Mouse (Mus musculus): ENCODE measurements at regions not wholly inside any gene's neighbourhood (a gene's known extent, or its start where the extent isn't known, plus 50 kb on each side); places are given as distances from the start of the nearest gene placed in this dataset.
"Not testable (repeated sequence)": the region's sequence is repeated elsewhere in the genome, so short reads cannot be mapped to it uniquely, and the experiment has no call there.

DNA sequence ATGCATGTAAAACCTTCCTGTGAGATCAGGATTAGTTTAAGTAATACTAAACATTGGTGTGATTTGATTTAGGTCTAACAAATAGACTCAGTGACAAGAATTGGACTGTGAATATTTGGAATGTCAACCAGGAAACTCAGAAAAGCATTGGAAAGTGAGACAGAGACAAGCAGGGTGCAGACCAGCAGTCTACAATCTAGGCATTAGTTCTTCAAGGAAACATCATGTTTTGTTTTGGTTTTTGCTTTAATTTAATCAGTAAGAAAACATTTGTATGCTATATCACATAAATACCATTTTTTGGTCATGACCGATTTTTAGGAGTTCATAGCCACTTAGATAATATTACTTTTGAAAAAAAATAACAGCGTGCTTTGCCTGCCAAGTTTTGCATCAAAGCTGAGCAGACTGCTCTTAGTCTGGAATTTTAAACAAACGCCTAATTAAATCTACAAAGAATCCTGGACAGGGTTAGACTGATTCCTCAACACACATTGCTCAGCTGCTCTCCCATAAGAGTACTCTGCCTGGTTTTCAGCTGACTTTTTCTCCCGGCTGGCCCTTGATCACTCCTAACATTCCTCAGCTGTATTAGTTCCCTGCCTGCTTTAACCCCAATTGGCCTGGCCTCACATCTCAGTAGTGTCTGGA is 396.5 kb upstream of the Kcnh7 start:
- no peak for DNase-seq
- no peak overlapping the region for H3K4me3 ChIP-seq
- H3K9ac ChIP-seq (ENCODE audit: low read depth, low read length), result no peak overlapping the region
- H3K79me2 ChIP-seq (replicated peaks; ENCODE audit: control insufficient read depth, insufficient read depth, low read length), result no peaks in the 10 kb centered on the region
- no peaks in the 10 kb centered on the region for H3K36me3 ChIP-seq (ENCODE audit: control insufficient read depth, insufficient read depth, low read length)
- no peaks in the 10 kb centered on the region for H3K27me3 ChIP-seq (ENCODE audit: control insufficient read depth, insufficient read depth, low read length)
- WGBS, result 54% methylated on average over 4 of the region's 4 CpGs
- intact Hi-C loops (cut with DNase I), result no loop called here
- H3K4me1 ChIP-seq (ENCODE audit: control insufficient read depth, insufficient read depth, low read length), result no peaks in the 10 kb centered on the region
- no peak overlapping the region for H3K27ac ChIP-seq
- no peak for TF ChIP-seq CTCF (IDR thresholded peaks at IDR 0.05)
- TF ChIP-seq EP300 (IDR thresholded peaks at IDR 0.05; ENCODE audit: insufficient read depth, low read depth, low read length), result no peak
- TF ChIP-seq POLR2A (IDR thresholded peaks at IDR 0.05; ENCODE audit: insufficient read depth, low read depth, low read length), result no peak

DNA sequence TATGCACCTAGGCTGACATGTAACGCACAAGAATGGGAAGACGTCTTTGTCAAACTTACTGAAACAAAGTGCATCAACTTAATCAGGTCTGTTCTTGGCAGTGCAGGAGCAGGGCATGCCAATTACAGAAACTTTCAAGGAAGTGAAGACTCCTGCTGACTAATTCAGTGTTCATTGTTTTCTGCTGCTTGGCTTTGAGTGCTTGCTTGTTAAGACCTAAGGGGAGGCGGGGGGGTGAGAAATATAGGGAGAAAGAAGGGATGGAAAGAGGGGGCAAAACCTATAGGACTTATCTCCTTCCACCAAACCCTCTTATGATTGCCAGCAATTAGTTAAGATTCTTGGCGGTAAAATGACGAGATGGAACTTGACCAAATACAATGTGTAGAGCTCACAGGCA is 391.1 kb upstream of the Kcnh7 start:
- Histone ChIP-seq H3K27ac (no peak overlapping the region), H3K4me3 (no peak overlapping the region), H3K36me3 (ENCODE audit: control insufficient read depth, insufficient read depth, low read length) (no peaks in the 10 kb centered on the region), H3K27me3 (ENCODE audit: control insufficient read depth, insufficient read depth, low read length) (no peaks in the 10 kb centered on the region), H3K9ac (ENCODE audit: low read depth, low read length) (no peak overlapping the region), H3K4me1 (ENCODE audit: control insufficient read depth, insufficient read depth, low read length) (no peaks in the 10 kb centered on the region), H3K79me2 (replicated peaks; ENCODE audit: control insufficient read depth, insufficient read depth, low read length) (no peaks in the 10 kb centered on the region)
- 70% methylated on average over 5 of the region's 5 CpGs for WGBS
- TF ChIP-seq EP300 (IDR thresholded peaks at IDR 0.05; ENCODE audit: insufficient read depth, low read depth, low read length) (no peak), POLR2A (IDR thresholded peaks at IDR 0.05; ENCODE audit: insufficient read depth, low read depth, low read length) (no peak), CTCF (IDR thresholded peaks at IDR 0.05) (no peak)
- intact Hi-C loops (cut with DNase I), result no loop called here
- no peak for DNase-seq

DNA sequence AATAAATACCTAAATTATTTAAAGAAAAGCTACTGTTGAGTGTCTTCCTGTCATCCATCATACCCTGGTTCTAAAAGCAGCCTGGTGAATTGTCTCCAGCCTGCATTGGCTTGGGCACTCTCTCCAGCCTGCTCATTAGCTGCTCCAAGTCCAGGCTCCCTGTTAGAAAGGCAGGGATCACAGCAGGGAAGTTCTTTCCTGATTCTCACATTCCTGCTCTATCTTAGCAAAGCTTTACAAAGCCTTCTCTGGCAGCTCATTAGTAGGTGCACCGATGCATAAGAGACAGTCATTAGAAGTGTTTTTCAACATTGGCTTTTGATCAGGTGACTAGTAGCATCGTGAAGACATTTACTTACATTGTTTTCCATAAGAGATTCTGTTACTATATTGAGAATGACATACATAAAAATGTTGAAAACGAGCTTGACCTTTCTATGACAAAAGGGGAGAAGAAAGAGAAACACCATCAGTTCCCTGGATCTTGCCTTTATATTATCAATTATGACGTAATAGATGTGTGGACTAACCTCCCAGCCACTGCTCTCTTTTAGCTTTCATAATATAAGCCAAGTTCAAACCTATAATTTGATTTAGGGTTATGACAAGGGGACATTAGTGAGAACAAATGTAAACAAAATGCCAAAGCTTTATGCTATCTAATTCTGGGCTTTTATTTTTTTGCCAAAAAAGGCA is 390.1 kb upstream of the Kcnh7 start:
- no peaks in the 10 kb centered on the region for H3K79me2 ChIP-seq (replicated peaks; ENCODE audit: control insufficient read depth, insufficient read depth, low read length)
- TF ChIP-seq EP300 (IDR thresholded peaks at IDR 0.05; ENCODE audit: insufficient read depth, low read depth, low read length), result no peak
- no peak for TF ChIP-seq POLR2A (IDR thresholded peaks at IDR 0.05; ENCODE audit: insufficient read depth, low read depth, low read length)
- no peak for TF ChIP-seq CTCF (IDR thresholded peaks at IDR 0.05)
- H3K27ac ChIP-seq, result no peak overlapping the region
- no peaks in the 10 kb centered on the region for H3K27me3 ChIP-seq (ENCODE audit: control insufficient read depth, insufficient read depth, low read length)
- H3K36me3 ChIP-seq (ENCODE audit: control insufficient read depth, insufficient read depth, low read length), result no peaks in the 10 kb centered on the region
- DNase-seq, result no peak
- 23% methylated on average over 4 of the region's 4 CpGs for whole genome bisulfite sequencing
- no peak overlapping the region for H3K4me3 ChIP-seq
- H3K4me1 ChIP-seq (ENCODE audit: control insufficient read depth, insufficient read depth, low read length), result no peaks in the 10 kb centered on the region
- no peak overlapping the region for H3K9ac ChIP-seq (ENCODE audit: low read depth, low read length)
- intact Hi-C loops (cut with DNase I), result no loop called here

GRCm38 (mm10) chr2:63573015-63573807 is 389.1 kb upstream of the Kcnh7 start:
- H3K27me3 ChIP-seq (ENCODE audit: control insufficient read depth, insufficient read depth, low read length), result no peaks in the 10 kb centered on the region
- H3K36me3 ChIP-seq (ENCODE audit: control insufficient read depth, insufficient read depth, low read length), result no peaks in the 10 kb centered on the region
- H3K79me2 ChIP-seq (replicated peaks; ENCODE audit: control insufficient read depth, insufficient read depth, low read length), result no peaks in the 10 kb centered on the region
- no peak overlapping the region for H3K27ac ChIP-seq
- TF ChIP-seq POLR2A (IDR thresholded peaks at IDR 0.05; ENCODE audit: insufficient read depth, low read depth, low read length) (no peak), EP300 (IDR thresholded peaks at IDR 0.05; ENCODE audit: insufficient read depth, low read depth, low read length) (no peak), CTCF (IDR thresholded peaks at IDR 0.05) (no peak)
- intact Hi-C loops (cut with DNase I), result no loop called here
- H3K4me3 ChIP-seq, result no peak overlapping the region
- no peak overlapping the region for H3K9ac ChIP-seq (ENCODE audit: low read depth, low read length)
- no peaks in the 10 kb centered on the region for H3K4me1 ChIP-seq (ENCODE audit: control insufficient read depth, insufficient read depth, low read length)
- DNase-seq, result no peak
- 36% methylated on average over 9 of the region's 9 CpGs for WGBS

GRCm38 (mm10) chr2:63556858-63557419 is 372.9 kb upstream of the Kcnh7 start:
- TF ChIP-seq POLR2A (IDR thresholded peaks at IDR 0.05; ENCODE audit: insufficient read depth, low read depth, low read length), result no peak
- TF ChIP-seq CTCF (IDR thresholded peaks at IDR 0.05), result no peak
- no peak for TF ChIP-seq EP300 (IDR thresholded peaks at IDR 0.05; ENCODE audit: insufficient read depth, low read depth, low read length)
- Histone ChIP-seq H3K4me1 (ENCODE audit: control insufficient read depth, insufficient read depth, low read length) (no peaks in the 10 kb centered on the region), H3K27me3 (ENCODE audit: control insufficient read depth, insufficient read depth, low read length) (no peaks in the 10 kb centered on the region), H3K9ac (ENCODE audit: low read depth, low read length) (no peak overlapping the region), H3K36me3 (ENCODE audit: control insufficient read depth, insufficient read depth, low read length) (no peaks in the 10 kb centered on the region), H3K27ac (no peak overlapping the region), H3K4me3 (no peak overlapping the region), H3K79me2 (replicated peaks; ENCODE audit: control insufficient read depth, insufficient read depth, low read length) (no peaks in the 10 kb centered on the region)
- no peak for DNase-seq
- WGBS, result 73% methylated on average over 3 of the region's 3 CpGs
- intact Hi-C loops (cut with DNase I), result no loop called here

DNA sequence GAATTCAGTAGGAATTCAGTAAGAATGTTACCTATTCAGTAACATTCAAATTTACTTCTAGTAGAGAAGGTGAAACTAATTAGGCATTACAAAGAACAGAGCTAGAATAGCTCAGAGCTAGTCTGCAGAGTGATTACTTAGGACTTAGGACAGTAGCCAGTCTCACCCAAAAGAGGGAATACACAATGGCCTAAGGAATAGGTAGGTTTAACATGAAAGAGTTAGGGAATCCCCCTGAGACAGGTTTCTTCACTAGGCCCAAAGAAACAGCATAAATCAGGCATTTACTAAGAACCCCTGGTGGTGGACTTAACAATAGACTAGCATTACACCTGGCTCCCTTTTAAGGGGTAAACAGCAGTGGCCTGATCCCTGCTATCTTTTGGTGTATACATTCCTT is 357.7 kb upstream of the Kcnh7 start:
- H3K9ac ChIP-seq (ENCODE audit: low read depth, low read length); H3K4me1 ChIP-seq (ENCODE audit: control insufficient read depth, insufficient read depth, low read length); H3K27ac ChIP-seq; intact Hi-C loops (cut with DNase I); DNase-seq; H3K27me3 ChIP-seq (ENCODE audit: control insufficient read depth, insufficient read depth, low read length); H3K36me3 ChIP-seq (ENCODE audit: control insufficient read depth, insufficient read depth, low read length); H3K79me2 ChIP-seq (replicated peaks; ENCODE audit: control insufficient read depth, insufficient read depth, low read length); H3K4me3 ChIP-seq: not testable (repeated sequence)

Measured in heart, adult 2 months (tissue).